9 mouse cellular contexts compared by ENCODE assay signal in genomic region chr19:7310704-7311103, GRCm38 (mm10). TPM values are rescaled to one million over a fixed set of nuclear protein-coding genes. Genes with fewer than 3 reads are reported as not detected.
DNase-seq lines count a peak whose midpoint lies in the region; ATAC-seq and TF ChIP-seq lines count a peak whose summit lies in the region.
"Had no signal": no experiment of that assay in that cellular context is flagged by ENCODE, and none has a peak within 500 bp of the region (broad histone marks: within the 10 kb centered on the region; RNA-seq: fewer than 3 reads in every experiment).

No protein-coding gene starts in this region.

- peak; percentile 19 for TF ChIP-seq CTCF in Patski (IDR thresholded peaks at IDR 0.05)
- TF ChIP-seq CTCF in kidney, postnatal 0 days (IDR thresholded peaks at IDR 0.05; ENCODE audit: low read depth), result no peak; the same call in 1 of the 2 replicates

- POLR2A ChIA-PET in Patski (lab: Charles Lee), result interaction anchor here (0.8 kb wide), 1 partner anchor 28 kb away, joined by 3 read pairs; no protein-coding TSS in a partner anchor

- peak overlapping the region; percentile 51 for H3K4me2 ChIP-seq in heart, embryonic 12.5 days
- H3K4me2 ChIP-seq in kidney, postnatal 0 days (ENCODE audit: low read length), result no peak overlapping the region
- H3K4me2 ChIP-seq: neural tube, embryonic 12.5 days had no signal

- CTCF ChIA-PET in Patski (lab: Charles Lee), result interaction anchor here (1.4 kb wide), 1 partner anchor 9 kb away, joined by 5 read pairs; no protein-coding TSS in a partner anchor

- H3K9me3 ChIP-seq in heart, embryonic 12.5 days (replicated peaks), result no peaks in the 10 kb centered on the region
- no peaks in the 10 kb centered on the region for H3K9me3 ChIP-seq in kidney, postnatal 0 days (replicated peaks; ENCODE audit: low read length)
- H3K9me3 ChIP-seq: neural tube, embryonic 12.5 days had no signal

- H3K4me1 ChIP-seq in heart, embryonic 12.5 days (replicated peaks), result peaks cover 89% of the 10 kb centered on the region
- peaks cover 79% of the 10 kb centered on the region for H3K4me1 ChIP-seq in kidney, postnatal 0 days (replicated peaks; ENCODE audit: insufficient read depth, low read length)

- H3K27ac ChIP-seq in heart, embryonic 12.5 days (ENCODE audit: poor library complexity, severe bottlenecking), result peak overlapping the region; percentile 86
- peak overlapping the region; percentile 79 for H3K27ac ChIP-seq in kidney, postnatal 0 days
- H3K27ac ChIP-seq: neural tube, embryonic 12.5 days had no signal

- 7% methylated on average over 5 of the region's 5 CpGs for WGBS in heart, embryonic 12.5 days
- WGBS in kidney, postnatal 0 days, result 17% methylated on average over 5 of the region's 5 CpGs

- H3K9ac ChIP-seq in heart, embryonic 12.5 days, result 0 out of 2 replicates have a peak overlapping the region, but pooled peaks have one; percentile 28
- no peak overlapping the region for H3K9ac ChIP-seq in kidney, postnatal 0 days (ENCODE audit: low read depth, low read length)
- H3K9ac ChIP-seq: neural tube, embryonic 12.5 days had no signal

- no peaks in the 10 kb centered on the region for H3K36me3 ChIP-seq in heart, embryonic 12.5 days
- no peaks in the 10 kb centered on the region for H3K36me3 ChIP-seq in kidney, postnatal 0 days (ENCODE audit: insufficient read depth, low read length)
- H3K36me3 ChIP-seq: neural tube, embryonic 12.5 days had no signal

- in situ Hi-C loops in Patski (cut with MboI; ENCODE audit: low pct_unique_long_range_greater_than_20kb), result no loop called here

- peak; percentile 95 for ATAC-seq in Patski
- peak; percentile 65 for ATAC-seq in heart, embryonic 12.5 days (ENCODE audit: insufficient number of reproducible peaks, low FRiP score)
- peak; percentile 81 for ATAC-seq in kidney, postnatal 0 days (replicated peaks; ENCODE audit: low FRiP score, low read depth)

- H3K4me3 ChIP-seq in heart, embryonic 12.5 days, result no peak overlapping the region
- H3K4me3 ChIP-seq in kidney, postnatal 0 days (replicated peaks; ENCODE audit: low read depth, low read length), result no peak overlapping the region
- H3K4me3 ChIP-seq: neural tube, embryonic 12.5 days had no signal

- DNase-seq in B cell, adult 2 months, result peak; percentile 16 to 23
- DNase-seq in Patski (ENCODE audit: low read depth, low spot score), result peak; percentile 84
- DNase-seq in embryo, embryonic 9.5 days (ENCODE audit: extremely low spot score), result peak; percentile 56
- peak; percentile 70 for DNase-seq in kidney, postnatal 0 days (ENCODE audit: low spot score)
- DNase-seq in lung, postnatal 10 days, result peak; percentile 72
- DNase-seq in spleen, postnatal 14 days (ENCODE audit: low spot score in 2 of 2), result peak; percentile 16
- DNase-seq in thymus, postnatal 0 days (ENCODE audit: low spot score), result no peak

- no peaks in the 10 kb centered on the region for H3K27me3 ChIP-seq in Patski
- no peaks in the 10 kb centered on the region for H3K27me3 ChIP-seq in heart, embryonic 12.5 days (replicated peaks)
- H3K27me3 ChIP-seq in kidney, postnatal 0 days (ENCODE audit: insufficient read depth, low read length), result no peaks in the 10 kb centered on the region
- H3K27me3 ChIP-seq: neural tube, embryonic 12.5 days had no signal

RNA-seq across cellular contexts. Expression of gene Mark2, which starts 31.0 kb away (rescaled TPM):
- polyA plus RNA-seq in Patski (2021), result 76.9 TPM
- polyA plus RNA-seq in heart, embryonic 12.5 days (2016; fragmentation: Nextera tagmentation; extraction: Ambion mirVana), result 40.8 and 49.3 TPM in 2 replicates
- polyA plus RNA-seq in kidney, postnatal 0 days (2015; fragmentation: Nextera tagmentation; extraction: Ambion mirVana), result 32.9 and 35.5 TPM in 2 replicates
- polyA plus RNA-seq in thymus, postnatal 0 days (2015; fragmentation: Nextera tagmentation; extraction: Ambion mirVana), result 48.1 and 65.1 TPM in 2 replicates

RNA-seq across cellular contexts. Expression of gene Rcor2, which starts 43.6 kb away (rescaled TPM):
- polyA plus RNA-seq in Patski (2021), result 7.6 TPM
- 16.3 and 16.5 TPM in 2 replicates for polyA plus RNA-seq in heart, embryonic 12.5 days (2016; fragmentation: Nextera tagmentation; extraction: Ambion mirVana)
- 4.9 and 6.3 TPM in 2 replicates for polyA plus RNA-seq in kidney, postnatal 0 days (2015; fragmentation: Nextera tagmentation; extraction: Ambion mirVana)
- polyA plus RNA-seq in thymus, postnatal 0 days (2015; fragmentation: Nextera tagmentation; extraction: Ambion mirVana), result 7.3 and 8.1 TPM in 2 replicates
